Mouse (Mus musculus) lung, embryonic 14.5 days (tissue): ENCODE measurements around the gene Rcn3. TPM values are rescaled to one million over a fixed set of nuclear protein-coding genes. Genes with fewer than 3 reads are reported as not detected.

Source experiments
- ATAC-seq: fragments of 200-750 bp; cut with Nextera tagmentation; 2 replicates; pipeline ENCODE4 v1.8.0; 2017; ENCODE audit warnings: mild to moderate bottlenecking, moderate TSS enrichment, moderate library complexity; ENCODE audit not compliant: insufficient read depth
- DNase-seq: peaks from one replicate; pipeline ENCODE4 v3.0.0-alpha.2; 2015
- H3K27ac ChIP-seq: fragments of 300-500 bp; sonication (generic); 2 replicates; pipeline ENCODE4 v1.5.1; 2014; ENCODE audit warnings: low read depth, mild to moderate bottlenecking, moderate library complexity
- H3K27me3 ChIP-seq: fragments of 300-500 bp; sonication (generic); 2 replicates; pipeline ENCODE4 v1.6.1; 2014; ENCODE audit warnings: low read length, control low read depth; ENCODE audit not compliant: insufficient read depth
- H3K36me3 ChIP-seq: fragments of 300-500 bp; sonication (generic); 2 replicates; pipeline ENCODE4 v1.6.1; 2014; ENCODE audit warnings: control low read depth; ENCODE audit not compliant: insufficient read depth
- H3K4me1 ChIP-seq: fragments of 300-500 bp; sonication (generic); 2 replicates; pipeline ENCODE4 v1.6.1; 2014; ENCODE audit warnings: antibody characterized with exemption, control low read depth; ENCODE audit not compliant: insufficient read depth
- H3K4me2 ChIP-seq: fragments of 300-500 bp; sonication (generic); 2 replicates; pipeline ENCODE4 v1.6.1; 2014; ENCODE audit warnings: mild to moderate bottlenecking
- H3K4me3 ChIP-seq: fragments of 300-500 bp; sonication (generic); 2 replicates; pipeline ENCODE4 v1.5.1; 2014; ENCODE audit warnings: low read depth, low read length
- H3K9ac ChIP-seq: fragments of 300-500 bp; sonication (generic); 2 replicates; pipeline ENCODE4 v1.6.1; 2014
- H3K9me3 ChIP-seq: fragments of 300-500 bp; sonication (generic); 2 replicates; pipeline ENCODE4 v1.6.1; 2016; ENCODE audit warnings: low read depth, low read length, control low read depth
- CTCF ChIP-seq: IDR thresholded peaks from 2 replicates; pipeline ENCODE4 v1.5.1; 2016; ENCODE audit warnings: antibody characterized with exemption, low read depth
- WGBS: fragments of 180-500 bp; shearing (Covaris S2); extraction: QIAGEN DNeasy Blood & Tissue Kit; methylation state at CpG from one replicate; pipeline ENCODE4 v1.1.7; 2014; 5-methylcytosine and 5-hydroxymethylcytosine counted together
- polyA plus RNA-seq: library from polyadenylated mRNA; unstranded; fragments of >200 nt; fragmentation: Nextera tagmentation; extraction: Ambion mirVana; gene quantifications from 2 replicates; pipeline ENCODE4 v1.2.1, GENCODE M21; 2014

Rcn3 gene
- polyA plus RNA-seq, 1 experiment from 2014 or later, result 360 TPM

- Histone ChIP-seq H3K9me3 (no peaks in the 10 kb centered on the region), H3K4me2 (peak overlapping the region; percentile 70), H3K9ac (peak overlapping the region; percentile 78), H3K27ac (peak overlapping the region; percentile 91), H3K36me3 (peaks cover 30% of the 10 kb centered on the region), H3K4me1 (peaks cover 10% of the 10 kb centered on the region; the same call in 1 of the 2 replicates), H3K27me3 (no peaks in the 10 kb centered on the region), H3K4me3 (peak overlapping the region; percentile 52)
- no peak for TF ChIP-seq CTCF
- ATAC-seq, result peak; percentile 66
- 6% methylated on average over 35 of the region's 35 CpGs for WGBS
- DNase-seq, result peak; percentile 74
Measured at GRCm38 (mm10) chr7:45091001-45091990, 725 bp downstream of the Rcn3 start.

GRCm38 (mm10) chr7:45090251-45090977, 1.6 kb downstream of the Rcn3 start:
- 65% methylated on average over 13 of the region's 13 CpGs for WGBS
- Histone ChIP-seq H3K9ac (peak overlapping the region; percentile 78; the same call in 1 of the 2 replicates), H3K36me3 (peaks cover 36% of the 10 kb centered on the region), H3K4me3 (peak overlapping the region; percentile 52), H3K9me3 (no peaks in the 10 kb centered on the region), H3K4me2 (peak overlapping the region; percentile 70), H3K27ac (peak overlapping the region; percentile 91), H3K27me3 (no peaks in the 10 kb centered on the region), H3K4me1 (peaks cover 10% of the 10 kb centered on the region; the same call in 1 of the 2 replicates)
- DNase-seq (peak; percentile 33), ATAC-seq (no peak)
- no peak for TF ChIP-seq CTCF

- H3K36me3 ChIP-seq, result peaks cover 54% of the 10 kb centered on the region
- no peak for DNase-seq
- no peak overlapping the region for H3K4me3 ChIP-seq
- H3K4me1 ChIP-seq, result peaks cover 10% of the 10 kb centered on the region; the same call in 1 of the 2 replicates
- H3K27ac ChIP-seq, result no peak overlapping the region
- no peaks in the 10 kb centered on the region for H3K9me3 ChIP-seq
- ATAC-seq, result no peak
- WGBS, result 89% methylated on average over 17 of the region's 17 CpGs
- H3K27me3 ChIP-seq, result no peaks in the 10 kb centered on the region
- H3K9ac ChIP-seq, result no peak overlapping the region
- H3K4me2 ChIP-seq, result no peak overlapping the region
- TF ChIP-seq CTCF, result no peak
Measured at GRCm38 (mm10) chr7:45088597-45088996, 3.4 kb downstream of the Rcn3 start.

GRCm38 (mm10) chr7:45086084-45086483, 5.9 kb downstream of the Rcn3 start:
- H3K4me2 ChIP-seq, result no peak overlapping the region
- no peaks in the 10 kb centered on the region for H3K9me3 ChIP-seq
- DNase-seq (no peak), ATAC-seq (no peak)
- WGBS, result 78% methylated on average over 4 of the region's 4 CpGs
- peak; percentile 52 for TF ChIP-seq CTCF
- H3K9ac ChIP-seq, result no peak overlapping the region
- H3K4me3 ChIP-seq, result no peak overlapping the region
- H3K4me1 ChIP-seq, result peaks cover 5% of the 10 kb centered on the region; the same call in 1 of the 2 replicates
- peaks cover 72% of the 10 kb centered on the region for H3K36me3 ChIP-seq
- H3K27me3 ChIP-seq, result no peaks in the 10 kb centered on the region
- H3K27ac ChIP-seq, result no peak overlapping the region

- no peak for TF ChIP-seq CTCF
- no peak for DNase-seq
- 78% methylated on average over 22 of the region's 22 CpGs for WGBS
- Histone ChIP-seq H3K36me3 (peaks cover 66% of the 10 kb centered on the region), H3K4me3 (no peak overlapping the region), H3K27me3 (no peaks in the 10 kb centered on the region), H3K27ac (no peak overlapping the region), H3K4me2 (peak overlapping the region; percentile 18; the same call in 1 of the 2 replicates), H3K9ac (no peak overlapping the region; the same call in 1 of the 2 replicates), H3K4me1 (no peaks in the 10 kb centered on the region), H3K9me3 (no peaks in the 10 kb centered on the region)
- no peak for ATAC-seq
Measured at GRCm38 (mm10) chr7:45083300-45083890, 8.6 kb downstream of the Rcn3 start.

- H3K4me1 ChIP-seq, result no peaks in the 10 kb centered on the region
- no peak overlapping the region; the same call in none of the 2 replicates for H3K9ac ChIP-seq
- peaks cover 66% of the 10 kb centered on the region for H3K36me3 ChIP-seq
- ATAC-seq (no peak), DNase-seq (peak; percentile 59)
- H3K4me3 ChIP-seq, result no peak overlapping the region
- H3K9me3 ChIP-seq, result no peaks in the 10 kb centered on the region
- WGBS, result 69% methylated on average over 25 of the region's 25 CpGs
- TF ChIP-seq CTCF, result no peak
- no peaks in the 10 kb centered on the region for H3K27me3 ChIP-seq
- H3K27ac ChIP-seq, result peak overlapping the region; percentile 58
- H3K4me2 ChIP-seq, result peak overlapping the region; percentile 18; the same call in 1 of the 2 replicates
Measured at GRCm38 (mm10) chr7:45082401-45083299, 9.4 kb downstream of the Rcn3 start.
